Mouse (Mus musculus): ENCODE data around the gene Fntb.

The Fntb gene

DNA sequence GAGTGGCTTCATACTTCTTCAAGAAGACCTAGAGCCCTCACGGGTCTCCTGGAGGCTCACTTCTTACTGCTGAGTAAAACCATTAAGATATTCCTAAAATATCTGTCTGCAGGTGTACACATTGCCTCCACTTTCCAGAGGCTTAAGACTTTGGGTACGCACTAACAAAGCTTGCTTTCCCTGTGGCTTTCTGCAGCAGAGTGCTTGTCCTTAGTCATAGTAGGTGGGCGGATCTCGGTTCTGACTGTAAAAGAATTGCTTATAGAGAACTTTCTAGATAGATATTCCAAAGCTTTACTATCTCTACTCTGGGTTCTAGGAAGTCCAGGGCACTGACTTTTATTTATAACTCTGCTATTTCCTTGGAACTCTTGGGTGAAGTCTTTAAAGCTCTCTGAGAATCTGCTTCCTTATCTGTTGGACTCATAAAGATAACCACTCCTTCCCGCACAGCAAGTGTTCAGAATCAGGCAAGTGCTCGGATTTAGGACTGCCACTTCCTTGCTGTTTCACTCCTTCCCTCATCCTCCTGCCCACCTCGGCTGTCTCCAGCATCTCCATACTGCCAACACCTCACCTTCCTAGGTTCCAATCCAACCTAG, 31.6 kb downstream of the Fntb start:
- no peak for DNase-seq

DNA sequence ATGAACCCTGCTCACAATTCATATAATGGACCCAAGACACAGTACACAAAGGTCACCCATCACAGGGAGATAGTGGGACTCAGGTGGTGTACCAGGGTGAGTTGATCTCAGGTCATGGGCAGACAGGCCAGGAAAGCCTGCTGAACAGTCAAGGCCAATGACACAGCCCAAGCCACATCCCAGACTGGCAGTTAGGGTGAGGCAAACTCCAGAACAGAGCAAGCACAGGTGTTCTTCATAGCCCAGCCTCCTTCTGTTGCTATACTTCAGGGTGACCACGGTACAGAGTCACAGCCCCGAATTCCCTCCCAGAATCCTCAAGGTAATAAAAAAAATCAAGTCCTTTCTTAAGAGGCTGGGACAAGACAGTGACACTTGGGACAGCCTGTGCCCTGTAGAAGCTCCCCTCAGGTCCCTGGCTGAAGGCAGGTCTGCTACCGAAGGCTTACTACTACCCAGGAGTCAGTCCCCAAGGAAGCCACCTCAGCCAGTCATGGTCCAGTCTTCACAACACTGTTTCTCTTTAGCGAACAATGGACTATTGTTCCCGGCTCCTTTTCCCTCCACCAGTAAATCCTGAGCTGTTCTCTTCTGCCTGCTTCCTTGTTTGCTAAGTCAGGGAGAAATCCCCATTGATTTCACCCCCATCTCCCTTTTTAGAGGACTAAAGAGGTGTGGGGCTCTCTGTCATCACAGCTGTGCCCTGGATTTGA, 32.8 kb downstream of the Fntb start:
- no peak for DNase-seq

DNA sequence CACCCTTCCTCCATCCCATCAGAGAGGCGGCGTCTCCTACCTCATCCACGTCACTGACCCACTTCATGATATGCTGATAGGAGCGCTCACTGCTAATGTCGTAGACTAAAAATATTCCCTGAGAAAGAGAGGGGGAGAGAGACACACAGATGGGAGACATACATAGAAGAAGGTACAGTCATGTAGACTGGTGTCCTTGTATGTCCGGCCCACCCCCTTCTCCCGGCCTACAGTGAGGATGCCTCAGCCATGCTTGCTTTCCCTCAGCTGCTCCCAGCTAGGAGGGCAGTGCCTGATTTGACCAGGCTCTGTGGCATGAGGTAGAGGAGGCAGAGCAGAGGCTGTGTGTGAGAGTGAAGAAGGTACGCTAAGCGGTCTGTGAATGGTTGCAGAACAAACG, 37.6 kb downstream of the Fntb start:
- DNase-seq, result no peak

- peak; percentile 34 to 64 for DNase-seq
Measured at GRCm38 (mm10) chr12:76803700-76804252, 38.4 kb downstream of the Fntb start.

- DNase-seq, result no peak
Measured at GRCm38 (mm10) chr12:76805056-76805811, 39.8 kb downstream of the Fntb start.

GRCm38 (mm10) chr12:76807796-76808195, 42.4 kb downstream of the Fntb start:
- DNase-seq, result no peak

DNA sequence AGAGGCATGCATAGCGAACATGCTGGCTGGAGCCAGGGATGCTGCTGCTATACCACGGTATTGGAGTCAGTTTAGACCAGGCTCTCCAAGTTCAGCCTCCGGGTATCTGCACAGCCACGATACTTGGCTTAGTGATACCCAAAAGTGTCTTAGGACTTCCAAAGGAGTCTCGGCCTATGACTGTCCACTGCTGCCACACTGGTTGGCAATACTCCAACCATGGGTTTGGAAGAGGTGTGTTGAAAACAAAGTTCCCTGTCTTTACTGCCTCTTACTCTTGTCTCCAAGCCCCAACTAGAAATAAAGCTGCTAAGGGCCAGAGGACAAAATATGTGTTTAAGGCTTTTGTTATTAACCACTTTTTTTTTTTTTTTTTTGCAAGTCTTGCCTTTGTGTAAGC, 45.1 kb downstream of the Fntb start:
- DNase-seq, result no peak

DNA sequence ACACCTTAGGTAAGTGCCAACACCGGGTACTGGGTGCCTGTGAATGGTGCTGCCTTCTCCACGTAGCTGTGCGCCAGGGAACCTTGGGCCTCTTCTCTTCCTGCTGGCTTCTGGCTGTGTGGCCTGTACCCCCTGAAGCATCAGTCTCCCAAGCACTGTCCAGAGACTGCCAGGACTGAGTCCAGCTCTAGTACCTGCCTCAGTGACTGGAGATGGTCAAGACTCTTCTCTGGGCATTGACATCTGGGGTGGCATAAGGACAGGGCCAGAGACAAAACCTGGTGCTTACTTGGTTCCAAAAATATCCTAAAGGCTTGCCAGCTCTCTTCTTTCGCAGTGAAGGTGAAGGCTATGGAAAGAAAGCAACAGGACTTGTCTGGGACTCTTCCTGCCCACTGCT, 45.6 kb downstream of the Fntb start:
- DNase-seq, result no peak

GRCm38 (mm10) chr12:76813543-76813942, 48.2 kb downstream of the Fntb start:
- no peak for DNase-seq

DNA sequence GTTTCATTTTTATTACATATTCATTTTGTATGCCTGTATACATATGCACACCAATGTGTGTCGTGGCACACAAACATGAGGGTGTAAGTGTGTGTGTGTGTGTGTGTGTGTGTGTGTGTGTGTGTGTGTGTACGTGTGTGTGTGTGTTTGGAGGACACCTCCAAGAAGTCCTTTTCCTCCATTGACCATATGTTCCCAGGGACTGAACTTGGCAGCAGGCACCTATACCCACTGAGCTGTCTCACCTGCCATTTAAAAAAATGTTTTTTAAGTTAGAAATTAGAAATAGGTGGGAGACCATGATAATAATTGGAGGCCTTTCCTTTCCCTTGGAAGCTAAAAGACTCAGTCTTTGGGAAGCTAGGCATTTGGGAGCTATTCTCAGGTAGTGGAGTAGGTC, 48.7 kb downstream of the Fntb start:
- no peak for DNase-seq

DNA sequence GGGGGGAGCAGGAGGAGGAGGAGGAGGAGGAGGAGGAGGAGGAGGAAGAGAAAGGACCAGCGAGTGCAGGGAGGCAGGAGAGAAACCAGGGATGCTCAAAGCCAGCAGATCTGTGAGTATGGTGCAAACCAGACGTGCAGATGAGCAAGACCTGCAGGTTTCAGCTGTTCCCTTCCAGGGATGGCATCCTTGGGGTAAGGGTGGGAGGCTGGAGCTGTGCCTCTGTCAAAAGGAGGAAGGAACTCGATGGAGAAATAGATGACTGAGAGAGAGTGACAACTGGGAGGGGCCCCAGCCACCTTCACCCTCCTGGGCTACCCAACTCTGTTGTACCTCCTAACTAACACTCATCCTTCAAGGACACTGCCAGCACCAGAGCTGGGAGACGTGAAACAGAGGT, 51.3 kb downstream of the Fntb start:
- no peak for DNase-seq

- no peak for DNase-seq
Measured at GRCm38 (mm10) chr12:76817176-76817575, 51.8 kb downstream of the Fntb start.

GRCm38 (mm10) chr12:76818120-76818519, 52.7 kb downstream of the Fntb start:
- DNase-seq, result peak; percentile 55 to 73

- DNase-seq, result no peak
Measured at GRCm38 (mm10) chr12:76818908-76819307, 53.5 kb downstream of the Fntb start.

DNA sequence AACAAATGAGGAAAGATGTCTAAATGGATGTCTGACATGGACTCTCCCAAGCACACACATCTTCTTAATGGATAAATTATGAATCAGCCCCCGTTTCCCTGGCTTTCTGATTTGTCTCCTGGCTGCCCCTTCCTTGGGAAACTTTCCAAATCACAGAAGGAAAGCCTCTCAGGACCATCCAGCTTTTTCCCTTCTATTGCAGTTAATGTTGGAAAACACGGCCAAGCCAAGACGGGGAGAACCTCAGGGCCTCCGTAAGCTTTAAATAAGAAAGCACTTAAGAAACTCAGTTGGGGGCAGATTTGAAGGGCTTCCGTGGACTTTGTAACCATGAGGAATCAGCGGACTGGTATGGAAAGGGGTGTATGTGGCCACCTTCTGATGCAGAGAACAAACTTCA, 54.4 kb downstream of the Fntb start:
- no peak for DNase-seq

GRCm38 (mm10) chr12:76820615-76821014, 55.2 kb downstream of the Fntb start:
- no peak for DNase-seq

GRCm38 (mm10) chr12:76822002-76822650, 56.7 kb downstream of the Fntb start:
- no peak for DNase-seq

DNA sequence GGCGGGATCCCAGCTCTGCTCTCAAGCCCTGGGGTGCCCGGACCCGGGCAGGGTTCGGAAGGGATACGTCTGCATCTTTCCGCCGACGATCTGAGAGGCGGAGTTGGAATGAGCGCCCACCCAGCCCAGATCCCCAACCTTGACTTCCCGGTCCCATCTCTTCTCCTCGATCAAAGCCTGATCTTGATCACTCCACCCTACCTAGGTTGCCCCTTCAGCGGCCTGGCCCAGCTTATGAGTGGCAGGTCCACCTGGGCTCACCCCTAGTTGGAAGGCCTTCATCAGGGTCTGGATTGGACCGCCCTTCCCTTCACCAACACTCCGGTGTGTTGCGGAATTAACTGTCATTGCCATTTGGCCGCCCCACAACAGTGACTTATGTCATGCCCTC, 57.3 kb downstream of the Fntb start, which contains the start of gene Rab15:
Gene Rab15 (minus strand): TSS at position 258 of the 391 bp plus-strand sequence.
- DNase-seq, result no peak

DNA sequence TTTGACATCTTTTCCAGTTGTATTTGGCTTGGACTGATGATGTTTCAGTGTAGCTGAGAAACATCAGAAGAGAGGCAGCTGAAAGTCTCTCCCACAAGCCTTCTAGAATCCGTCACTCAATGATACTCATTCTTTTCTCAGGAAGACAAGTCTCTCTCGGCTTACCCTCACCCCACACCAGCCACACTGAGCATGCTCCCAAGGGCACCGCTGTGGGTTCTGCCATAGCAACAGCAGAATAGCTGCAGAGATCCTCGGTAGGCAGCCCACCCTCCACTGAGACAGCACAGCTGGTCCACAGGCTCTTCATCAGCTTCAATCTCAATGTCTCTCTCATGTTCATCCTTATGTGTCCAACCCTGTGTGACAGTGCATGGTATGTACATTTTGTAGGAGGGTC, 59.9 kb downstream of the Fntb start:
- no peak for DNase-seq

DNA sequence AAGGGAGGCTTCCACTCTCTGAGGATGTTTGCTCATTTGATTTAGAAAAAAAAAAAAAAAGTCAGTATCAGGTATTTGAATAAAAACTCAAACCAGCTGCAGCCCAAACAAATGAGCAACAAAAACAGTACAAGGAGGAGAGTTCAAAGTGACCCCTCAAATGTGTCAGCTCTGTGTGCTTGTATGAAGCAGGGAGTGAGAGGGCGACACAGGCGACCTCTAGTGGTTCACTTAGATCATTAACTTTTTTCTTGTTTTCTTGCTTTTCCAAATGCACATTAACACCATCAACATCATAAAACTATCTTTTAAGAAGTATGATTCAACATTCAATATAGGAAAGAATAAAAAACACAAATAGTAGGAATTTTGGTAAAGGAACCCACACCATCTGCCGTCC, 67.3 kb downstream of the Fntb start:
- no peak for DNase-seq

GRCm38 (mm10) chr12:76837101-76837843, 71.9 kb downstream of the Fntb start:
- peak; percentile 98 for DNase-seq

GRCm38 (mm10) chr12:76837844-76838650, 72.7 kb downstream of the Fntb start:
- no peak for DNase-seq

Data from kidney, adult 8-10 months (tissue).